Mouse (Mus musculus): Measurements from ENCODE around the gene Irs2. TPM values are rescaled to one million over a fixed set of nuclear protein-coding genes. Genes with fewer than 3 reads are reported as not detected.

Gene Irs2
- total RNA-seq, 1 experiment, result 13.9 TPM

DNA sequence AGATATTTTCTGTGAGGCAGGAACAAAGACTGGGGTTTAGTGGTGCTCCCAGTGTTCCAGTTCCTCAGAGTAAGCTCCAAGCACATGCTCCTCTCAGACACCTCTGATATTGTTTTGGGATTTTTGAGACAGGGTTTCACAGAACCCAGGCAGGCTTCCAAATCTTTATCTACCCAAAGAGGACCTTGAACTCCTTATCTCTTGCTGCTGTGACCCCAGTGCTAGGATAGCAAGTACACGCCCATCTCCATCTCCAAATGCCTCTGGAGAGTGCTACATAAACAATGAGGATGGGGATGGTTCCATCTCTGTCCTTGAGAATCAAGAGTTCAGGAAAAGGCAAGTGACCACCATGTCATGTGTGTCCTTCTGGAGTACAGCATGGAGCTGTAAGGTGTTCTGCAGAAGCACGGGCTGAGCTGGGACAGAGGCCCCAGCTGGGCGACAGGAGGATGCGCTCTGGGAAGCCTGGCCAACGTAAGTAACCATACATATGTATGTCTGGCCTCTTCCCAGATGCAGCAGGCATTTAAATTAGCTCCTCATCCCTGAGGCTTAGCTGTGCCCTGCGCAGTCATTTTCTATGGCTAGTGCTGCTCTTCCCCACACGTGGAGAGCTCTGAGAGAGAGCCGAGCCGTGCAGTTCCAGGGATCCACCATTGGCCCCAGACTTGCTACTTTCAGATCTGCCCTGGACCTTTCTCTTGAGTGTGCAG is 34.8 kb upstream of the Irs2 start:
- Histone ChIP-seq H3K9ac (ENCODE audit: insufficient read depth, low read depth, low read length, poor library complexity, severe bottlenecking) (no peak overlapping the region), H3K4me3 (ENCODE audit: insufficient read depth in 1 of 2, low read depth in 1 of 2, low read length in 2 of 2, poor library complexity in 1 of 2, severe bottlenecking in 1 of 2) (no peak overlapping the region), H3K27ac (ENCODE audit: insufficient read depth, low read depth, low read length, poor library complexity, severe bottlenecking) (no peak overlapping the region), H3K4me1 (ENCODE audit: control insufficient read depth in 2 of 2, insufficient read depth in 2 of 2, low read length in 2 of 2, poor library complexity in 1 of 2) (no peaks in the 10 kb centered on the region), H3K9me3 (ENCODE audit: control insufficient read depth, insufficient read depth, low read depth, low read length) (no peaks in the 10 kb centered on the region), H3K36me3 (ENCODE audit: control insufficient read depth, insufficient read depth, low read length, poor library complexity, severe bottlenecking) (no peaks in the 10 kb centered on the region)
- TF ChIP-seq MAFK (IDR thresholded peaks at IDR 0.05; ENCODE audit: insufficient read depth, low read depth, low read length) (no peak), ZNF384 (IDR thresholded peaks at IDR 0.05; ENCODE audit: low read depth, low read length) (no peak), CHD2 (IDR thresholded peaks at IDR 0.05; ENCODE audit: low read depth, low read length) (no peak), ZC3H11A (IDR thresholded peaks at IDR 0.05; ENCODE audit: borderline replicate concordance, low read depth, low read length) (no peak), HCFC1 (IDR thresholded peaks at IDR 0.05; ENCODE audit: borderline replicate concordance, insufficient read depth, low read length) (no peak)
- no peak for DNase-seq (ENCODE audit: low read depth, low spot score)
- in situ Hi-C loops (cut with MboI; ENCODE audit: low sequenced_read_pairs in 2 of 2, unreplicated experiment in 2 of 2), result no loop called here

DNA sequence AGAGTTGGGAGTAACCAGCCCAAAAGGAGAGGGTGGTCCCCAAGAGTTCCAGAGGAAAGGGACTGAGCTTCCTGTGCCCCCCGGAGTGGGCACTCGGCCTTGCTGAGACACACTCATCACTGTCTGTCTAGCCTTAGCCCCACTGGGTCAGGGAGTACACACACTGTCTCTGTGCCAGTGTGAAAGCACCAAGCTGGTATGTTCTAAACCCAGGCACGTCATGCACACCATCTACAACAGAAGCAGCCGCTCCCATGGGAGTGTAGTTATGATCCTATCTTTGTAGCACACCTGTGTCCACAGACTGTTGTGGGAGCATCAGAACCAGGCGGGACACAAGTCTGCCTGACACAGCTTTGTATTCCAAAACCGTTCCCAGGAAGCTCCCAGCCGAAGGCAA is 31.8 kb upstream of the Irs2 start:
- TF ChIP-seq ZC3H11A (IDR thresholded peaks at IDR 0.05; ENCODE audit: borderline replicate concordance, low read depth, low read length) (no peak), HCFC1 (IDR thresholded peaks at IDR 0.05; ENCODE audit: borderline replicate concordance, insufficient read depth, low read length) (no peak), CHD2 (IDR thresholded peaks at IDR 0.05; ENCODE audit: low read depth, low read length) (no peak), MAFK (IDR thresholded peaks at IDR 0.05; ENCODE audit: insufficient read depth, low read depth, low read length) (no peak), ZNF384 (IDR thresholded peaks at IDR 0.05; ENCODE audit: low read depth, low read length) (no peak)
- in situ Hi-C loops (cut with MboI; ENCODE audit: low sequenced_read_pairs in 2 of 2, unreplicated experiment in 2 of 2), result no loop called here
- DNase-seq (ENCODE audit: low read depth, low spot score), result no peak
- no peak overlapping the region for H3K9ac ChIP-seq (ENCODE audit: insufficient read depth, low read depth, low read length, poor library complexity, severe bottlenecking)
- H3K27ac ChIP-seq (ENCODE audit: insufficient read depth, low read depth, low read length, poor library complexity, severe bottlenecking), result no peak overlapping the region
- H3K4me1 ChIP-seq (ENCODE audit: control insufficient read depth in 2 of 2, insufficient read depth in 2 of 2, low read length in 2 of 2, poor library complexity in 1 of 2), result no peaks in the 10 kb centered on the region
- no peaks in the 10 kb centered on the region for H3K9me3 ChIP-seq (ENCODE audit: control insufficient read depth, insufficient read depth, low read depth, low read length)
- H3K4me3 ChIP-seq (ENCODE audit: insufficient read depth in 1 of 2, low read depth in 1 of 2, low read length in 2 of 2, poor library complexity in 1 of 2, severe bottlenecking in 1 of 2), result no peak overlapping the region
- no peaks in the 10 kb centered on the region for H3K36me3 ChIP-seq (ENCODE audit: control insufficient read depth, insufficient read depth, low read length, poor library complexity, severe bottlenecking)

DNA sequence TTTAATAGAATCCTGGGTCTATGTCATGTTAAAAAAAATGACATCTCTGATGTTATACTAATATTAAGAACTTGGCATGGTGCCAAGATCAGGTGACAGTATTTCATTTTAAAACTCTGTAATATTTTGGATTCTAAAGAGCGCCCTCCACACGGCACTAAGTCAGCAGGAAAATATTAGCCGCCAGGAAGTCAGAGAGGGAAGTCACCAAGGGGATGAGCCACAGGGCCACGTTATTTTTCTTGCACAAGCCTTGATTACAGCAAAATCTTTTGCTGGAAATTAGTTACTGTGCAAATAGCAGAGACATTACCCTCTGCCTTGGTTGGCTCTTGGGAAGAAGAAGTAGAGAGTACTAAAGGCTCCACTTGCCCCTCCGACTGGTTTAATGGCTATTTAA is 30.5 kb upstream of the Irs2 start:
- H3K4me1 ChIP-seq (ENCODE audit: control insufficient read depth in 2 of 2, insufficient read depth in 2 of 2, low read length in 2 of 2, poor library complexity in 1 of 2), result no peaks in the 10 kb centered on the region
- DNase-seq (ENCODE audit: low read depth, low spot score), result no peak
- no peak overlapping the region for H3K27ac ChIP-seq (ENCODE audit: insufficient read depth, low read depth, low read length, poor library complexity, severe bottlenecking)
- H3K36me3 ChIP-seq (ENCODE audit: control insufficient read depth, insufficient read depth, low read length, poor library complexity, severe bottlenecking), result no peaks in the 10 kb centered on the region
- no peaks in the 10 kb centered on the region for H3K9me3 ChIP-seq (ENCODE audit: control insufficient read depth, insufficient read depth, low read depth, low read length)
- H3K4me3 ChIP-seq (ENCODE audit: insufficient read depth in 1 of 2, low read depth in 1 of 2, low read length in 2 of 2, poor library complexity in 1 of 2, severe bottlenecking in 1 of 2), result no peak overlapping the region
- in situ Hi-C loops (cut with MboI; ENCODE audit: low sequenced_read_pairs in 2 of 2, unreplicated experiment in 2 of 2), result no loop called here
- TF ChIP-seq HCFC1 (IDR thresholded peaks at IDR 0.05; ENCODE audit: borderline replicate concordance, insufficient read depth, low read length) (no peak), ZC3H11A (IDR thresholded peaks at IDR 0.05; ENCODE audit: borderline replicate concordance, low read depth, low read length) (no peak), ZNF384 (IDR thresholded peaks at IDR 0.05; ENCODE audit: low read depth, low read length) (no peak), CHD2 (IDR thresholded peaks at IDR 0.05; ENCODE audit: low read depth, low read length) (no peak), MAFK (IDR thresholded peaks at IDR 0.05; ENCODE audit: insufficient read depth, low read depth, low read length) (no peak)
- no peak overlapping the region for H3K9ac ChIP-seq (ENCODE audit: insufficient read depth, low read depth, low read length, poor library complexity, severe bottlenecking)

DNA sequence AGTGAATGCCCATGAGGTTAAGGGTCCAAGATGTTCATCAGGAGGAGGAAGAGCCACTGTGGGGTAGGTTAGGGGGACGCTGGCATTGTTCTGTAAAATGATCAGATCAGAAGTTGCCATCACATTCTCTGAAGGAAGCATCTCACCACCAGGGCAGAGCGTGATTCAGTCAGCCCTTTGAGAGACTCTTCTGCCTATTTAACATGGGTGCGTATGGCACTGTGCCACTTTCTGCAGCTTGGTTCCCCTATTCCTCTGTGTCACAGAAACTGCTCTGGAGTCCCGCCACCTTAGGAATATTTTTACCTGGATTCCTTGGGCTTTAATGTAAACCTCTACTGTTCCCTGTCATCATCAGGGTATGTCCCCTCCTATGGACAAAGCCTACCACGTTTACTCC is 30.1 kb upstream of the Irs2 start:
- DNase-seq (ENCODE audit: low read depth, low spot score), result no peak
- H3K27ac ChIP-seq (ENCODE audit: insufficient read depth, low read depth, low read length, poor library complexity, severe bottlenecking), result no peak overlapping the region
- in situ Hi-C loops (cut with MboI; ENCODE audit: low sequenced_read_pairs in 2 of 2, unreplicated experiment in 2 of 2), result no loop called here
- no peak overlapping the region for H3K9ac ChIP-seq (ENCODE audit: insufficient read depth, low read depth, low read length, poor library complexity, severe bottlenecking)
- H3K4me1 ChIP-seq (ENCODE audit: control insufficient read depth in 2 of 2, insufficient read depth in 2 of 2, low read length in 2 of 2, poor library complexity in 1 of 2), result no peaks in the 10 kb centered on the region
- H3K36me3 ChIP-seq (ENCODE audit: control insufficient read depth, insufficient read depth, low read length, poor library complexity, severe bottlenecking), result no peaks in the 10 kb centered on the region
- no peaks in the 10 kb centered on the region for H3K9me3 ChIP-seq (ENCODE audit: control insufficient read depth, insufficient read depth, low read depth, low read length)
- H3K4me3 ChIP-seq (ENCODE audit: insufficient read depth in 1 of 2, low read depth in 1 of 2, low read length in 2 of 2, poor library complexity in 1 of 2, severe bottlenecking in 1 of 2), result no peak overlapping the region
- TF ChIP-seq CHD2 (IDR thresholded peaks at IDR 0.05; ENCODE audit: low read depth, low read length) (no peak), ZC3H11A (IDR thresholded peaks at IDR 0.05; ENCODE audit: borderline replicate concordance, low read depth, low read length) (no peak), HCFC1 (IDR thresholded peaks at IDR 0.05; ENCODE audit: borderline replicate concordance, insufficient read depth, low read length) (no peak), ZNF384 (IDR thresholded peaks at IDR 0.05; ENCODE audit: low read depth, low read length) (no peak), MAFK (IDR thresholded peaks at IDR 0.05; ENCODE audit: insufficient read depth, low read depth, low read length) (no peak)
